Mouse (Mus musculus): ENCODE results near the gene Kcna6.

- TF ChIP-seq POLR2A (IDR thresholded peaks at IDR 0.05; ENCODE audit: borderline replicate concordance, low read depth, low read length), result no peak
- TF ChIP-seq CTCF (IDR thresholded peaks at IDR 0.05; ENCODE audit: low read depth, low read length), result no peak
Measured at GRCm38 (mm10) chr6:126728803-126729202, 11.7 kb downstream of the Kcna6 start.

Data from bone marrow macrophage, adult 2 months (primary cell).